14 mouse cellular contexts compared by ENCODE assay signal in genomic region chr16:43881636-43882035, GRCm38 (mm10). TPM values are rescaled to one million over a fixed set of nuclear protein-coding genes. Genes with fewer than 3 reads are reported as not detected.
A peak's percentile ranks its signal among the peaks of the same experiment; 100 is the strongest.
DNase-seq lines count a peak whose midpoint lies in the region; ATAC-seq and TF ChIP-seq lines count a peak whose summit lies in the region.
"Had no signal": no experiment of that assay in that cellular context is flagged by ENCODE, and none has a peak within 500 bp of the region (broad histone marks: within the 10 kb centered on the region; RNA-seq: fewer than 3 reads in every experiment).

No protein-coding gene starts in this region.

- H3K9ac ChIP-seq in heart, adult 2 months (ENCODE audit: low read depth, low read length) = no peak overlapping the region
- H3K9ac ChIP-seq in midbrain, postnatal 0 days (replicated peaks; ENCODE audit: low read length, poor library complexity, severe bottlenecking) = no peak overlapping the region
- no peak overlapping the region for H3K9ac ChIP-seq in midbrain, embryonic 15.5 days
- H3K9ac ChIP-seq: heart, embryonic 12.5 days; hindbrain, embryonic 12.5 days; limb, embryonic 13.5 days; midbrain, embryonic 13.5 days had no signal

- peak; percentile 45 for TF ChIP-seq CTCF in heart, adult 2 months (IDR thresholded peaks at IDR 0.05)
- TF ChIP-seq CTCF in midbrain, postnatal 0 days (IDR thresholded peaks at IDR 0.05) = peak; percentile 25; the same call in 1 of the 2 replicates

- H3K36me3 ChIP-seq in heart, adult 2 months (ENCODE audit: control insufficient read depth, insufficient read depth, low read length) = no peaks in the 10 kb centered on the region
- H3K36me3 ChIP-seq in midbrain, postnatal 0 days (ENCODE audit: insufficient read depth, low read length) = peaks cover 11% of the 10 kb centered on the region
- H3K36me3 ChIP-seq in midbrain, embryonic 15.5 days (replicated peaks) = 0 out of 2 replicates have a peak, but pooled peaks cover 8% of the 10 kb centered on the region
- H3K36me3 ChIP-seq in splenic B cell, adult 2 months (ENCODE audit: control insufficient read depth, insufficient read depth, low read length, poor library complexity, severe bottlenecking) = no peaks in the 10 kb centered on the region

- no peak overlapping the region for H3K4me2 ChIP-seq in midbrain, postnatal 0 days (ENCODE audit: low read depth, low read length, poor library complexity, severe bottlenecking)
- no peak overlapping the region for H3K4me2 ChIP-seq in midbrain, embryonic 15.5 days
- H3K4me2 ChIP-seq: heart, embryonic 12.5 days; hindbrain, embryonic 12.5 days; limb, embryonic 13.5 days; midbrain, embryonic 13.5 days had no signal

- no peaks in the 10 kb centered on the region for H3K9me3 ChIP-seq in midbrain, postnatal 0 days (ENCODE audit: low read length)
- H3K9me3 ChIP-seq in midbrain, embryonic 15.5 days = no peaks in the 10 kb centered on the region
- H3K9me3 ChIP-seq: heart, embryonic 12.5 days; hindbrain, embryonic 12.5 days; limb, embryonic 13.5 days; midbrain, embryonic 13.5 days had no signal

- no peaks in the 10 kb centered on the region for H3K4me1 ChIP-seq in heart, adult 2 months (ENCODE audit: control insufficient read depth, insufficient read depth, low read length)
- no peaks in the 10 kb centered on the region for H3K4me1 ChIP-seq in midbrain, postnatal 0 days (ENCODE audit: insufficient read depth, low read length)
- no peaks in the 10 kb centered on the region for H3K4me1 ChIP-seq in midbrain, embryonic 15.5 days
- H3K4me1 ChIP-seq: heart, embryonic 12.5 days; hindbrain, embryonic 12.5 days; limb, embryonic 13.5 days; midbrain, embryonic 13.5 days had no signal

- H3K79me2 ChIP-seq in heart, adult 2 months (replicated peaks; ENCODE audit: control insufficient read depth, insufficient read depth, low read length) = no peaks in the 10 kb centered on the region; the same call in 1 of the 2 replicates

- intact Hi-C loops in heart, adult 2 months (cut with DNase I) = no loop called here

- no peak for TF ChIP-seq EP300 in heart, adult 2 months (IDR thresholded peaks at IDR 0.05; ENCODE audit: insufficient read depth, low read depth, low read length)

- H3K27me3 ChIP-seq in heart, adult 2 months (ENCODE audit: control insufficient read depth, insufficient read depth, low read length) = no peaks in the 10 kb centered on the region
- H3K27me3 ChIP-seq in midbrain, postnatal 0 days (ENCODE audit: insufficient read depth, low read length) = no peaks in the 10 kb centered on the region
- H3K27me3 ChIP-seq in midbrain, embryonic 15.5 days (replicated peaks) = no peaks in the 10 kb centered on the region
- no peaks in the 10 kb centered on the region for H3K27me3 ChIP-seq in splenic B cell, adult 2 months (ENCODE audit: control insufficient read depth, insufficient read depth, low read length, poor library complexity, severe bottlenecking)
- H3K27me3 ChIP-seq: heart, embryonic 12.5 days; hindbrain, embryonic 12.5 days; limb, embryonic 13.5 days; midbrain, embryonic 13.5 days had no signal

- no peak for TF ChIP-seq POLR2A in heart, adult 2 months (IDR thresholded peaks at IDR 0.05; ENCODE audit: insufficient read depth, low read depth, low read length)

- 68% methylated on average over 3 of the region's 3 CpGs for WGBS in heart, adult 2 months
- WGBS in midbrain, postnatal 0 days = 64% methylated on average over 3 of the region's 3 CpGs
- 67% methylated on average over 3 of the region's 3 CpGs for WGBS in midbrain, embryonic 15.5 days

- ATAC-seq in midbrain, postnatal 0 days (ENCODE audit: low FRiP score) = no peak
- no peak for ATAC-seq in midbrain, embryonic 15.5 days (replicated peaks)
- ATAC-seq: midbrain, embryonic 13.5 days had no signal

- H3K27ac ChIP-seq in heart, adult 2 months = no peak overlapping the region
- no peak overlapping the region for H3K27ac ChIP-seq in midbrain, postnatal 0 days (ENCODE audit: low read depth, low read length)
- no peak overlapping the region for H3K27ac ChIP-seq in midbrain, embryonic 15.5 days
- H3K27ac ChIP-seq: hindbrain, embryonic 12.5 days; limb, embryonic 13.5 days; midbrain, embryonic 13.5 days had no signal

- no peak for DNase-seq in heart, adult 2 months
- DNase-seq in heart, adult 18-20 months = no peak
- no peak for DNase-seq in midbrain, postnatal 0 days (ENCODE audit: low spot score)
- peak; percentile 5 for DNase-seq in NIH3T3 (ENCODE audit: low read depth)
- peak; percentile 54 for DNase-seq in splenic B cell, adult 2 months (ENCODE audit: low read depth, low spot score)
- no peak for DNase-seq in ovary, postnatal 10 days (ENCODE audit: low spot score)
- DNase-seq in layer of hippocampus, postnatal 10 days (ENCODE audit: low spot score in 2 of 2) = no peak
- DNase-seq: adrenal gland, postnatal 10 days; layer of hippocampus, postnatal 36 days had no signal

- H3K4me3 ChIP-seq in heart, adult 2 months = no peak overlapping the region
- no peak overlapping the region for H3K4me3 ChIP-seq in midbrain, postnatal 0 days (ENCODE audit: low read depth, low read length)
- no peak overlapping the region for H3K4me3 ChIP-seq in midbrain, embryonic 15.5 days
- H3K4me3 ChIP-seq: heart, embryonic 12.5 days; hindbrain, embryonic 12.5 days; limb, embryonic 13.5 days; midbrain, embryonic 13.5 days had no signal

RNA-seq across cellular contexts. Expression of gene Ccdc191, which starts 8.0 kb away (rescaled TPM):
- 1 to 10 TPM; 2.7 to 3.6 TPM for total RNA-seq in heart, adult 2 months (2021)
- 1.0 and 1.5 TPM in 2 replicates for polyA plus RNA-seq in heart, adult 2 months (2012; rRNA removed)
- 1 to 10 TPM; 1.7 to 2.4 TPM for total RNA-seq in heart, adult 18-20 months (2021)
- total RNA-seq in midbrain, postnatal 0 days (2014; rRNA removed) = 0.93 and 1.2 TPM in 2 replicates
- polyA plus RNA-seq in midbrain, postnatal 0 days (2015; fragmentation: Nextera tagmentation; extraction: Ambion mirVana) = 4.0 and 4.6 TPM in 2 replicates
- 7.7 and 8.0 TPM in 2 replicates for polyA plus RNA-seq in midbrain, embryonic 15.5 days (2015; fragmentation: Nextera tagmentation; extraction: Ambion mirVana)
- total RNA-seq in layer of hippocampus, postnatal 10 days (2021) = 1 to 10 TPM; 5.2 to 9.2 TPM

RNA-seq across cellular contexts. Expression of gene Qtrt2, which starts 45.0 kb away (rescaled TPM):
- total RNA-seq in heart, adult 2 months (2021) = 10 to 100 TPM; 12.6 to 14.3 TPM
- polyA plus RNA-seq in heart, adult 2 months (2012; rRNA removed) = 13.0 and 15.8 TPM in 2 replicates
- total RNA-seq in heart, adult 18-20 months (2021) = 10 to 100 TPM in 1 of 2 experiments, 1 to 10 TPM in 1; 9.9 to 13.0 TPM
- 28.8 and 34.5 TPM in 2 replicates for total RNA-seq in midbrain, postnatal 0 days (2014; rRNA removed)
- polyA plus RNA-seq in midbrain, postnatal 0 days (2015; fragmentation: Nextera tagmentation; extraction: Ambion mirVana) = 10.3 TPM in 2 replicates
- polyA plus RNA-seq in midbrain, embryonic 15.5 days (2015; fragmentation: Nextera tagmentation; extraction: Ambion mirVana) = 17.2 and 18.1 TPM in 2 replicates
- total RNA-seq in layer of hippocampus, postnatal 10 days (2021) = 10 to 100 TPM; 35.0 to 38.1 TPM

Comparison
In these comparisons a context has a peak if more than half of its experiments do, and no peak if none do; other contexts are left out.
1. DNase-seq: peak in NIH3T3 (single experiment) and splenic B cell, adult 2 months (single experiment); none in heart, adult 2 months (0 of 2), heart, adult 18-20 months (0 of 2), midbrain, postnatal 0 days (single experiment), ovary, postnatal 10 days (single experiment) and layer of hippocampus, postnatal 10 days (0 of 2).